Mouse (Mus musculus) stomach, postnatal 0 days (tissue): ENCODE data around the gene Traf5.

Experiments used
- CTCF ChIP-seq: IDR thresholded peaks from 2 replicates; pipeline ENCODE4 v1.5.1; 2016; ENCODE audit warnings: antibody characterized with exemption, low read depth, mild to moderate bottlenecking, moderate library complexity
- EP300 ChIP-seq: optimal IDR thresholded peaks from 2 replicates; pipeline ENCODE3; 2016; ENCODE audit warnings: antibody characterized with exemption

- TF ChIP-seq CTCF (no peak), EP300 (no peak)
Measured at GRCm38 (mm10) chr1:191986674-191987480, 105.5 kb downstream of the Traf5 start.
